Mouse (Mus musculus) thymus, adult 2 months (tissue): ENCODE data around the gene Nus1. TPM values are rescaled to one million over a fixed set of nuclear protein-coding genes. Genes with fewer than 3 reads are reported as not detected.
A peak's percentile ranks its signal among the peaks of the same experiment; 100 is the strongest.

Source experiments
- DNase-seq: peaks from one replicate; pipeline ENCODE4 v3.0.0; 2021
- H3K27ac ChIP-seq: fragments of 200-500 bp; 2 replicates; pipeline ENCODE4 v1.5.1; 2012; ENCODE audit warnings: low read length, control low read depth; ENCODE audit not compliant: control insufficient read depth, insufficient read depth
- H3K27me3 ChIP-seq: fragments of 200-500 bp; 2 replicates; pipeline ENCODE4 v1.6.1; 2012; ENCODE audit warnings: mild to moderate bottlenecking, low read length, moderate library complexity, mixed read lengths; ENCODE audit not compliant: control insufficient read depth, insufficient read depth
- H3K36me3 ChIP-seq: fragments of 200-500 bp; 2 replicates; pipeline ENCODE4 v1.6.1; 2012; ENCODE audit warnings: mild to moderate bottlenecking, low read length, moderate library complexity; ENCODE audit not compliant: control insufficient read depth, insufficient read depth
- H3K4me1 ChIP-seq: fragments of 200-500 bp; replicated peaks from 2 replicates; pipeline ENCODE4 v1.6.1; 2012; ENCODE audit warnings: low read length; ENCODE audit not compliant: control insufficient read depth, insufficient read depth
- H3K4me3 ChIP-seq: fragments of 200-500 bp; 2 replicates; pipeline ENCODE4 v1.5.1; 2012; ENCODE audit warnings: mild to moderate bottlenecking, low read length, control low read depth, moderate library complexity; ENCODE audit not compliant: control insufficient read depth, insufficient read depth
- CTCF ChIP-seq: fragments of 200-500 bp; IDR thresholded peaks from 2 replicates; pipeline ENCODE4 v1.5.1; 2012; ENCODE audit warnings: mild to moderate bottlenecking, control low read depth, low read length, moderate library complexity, borderline replicate concordance; ENCODE audit not compliant: control insufficient read depth, poor library complexity, insufficient read depth; ENCODE audit errors: extremely low read depth
- POLR2A ChIP-seq: fragments of 200-500 bp; IDR thresholded peaks from 2 replicates; pipeline ENCODE4 v1.6.1; 2012; ENCODE audit warnings: mild to moderate bottlenecking, low read length, control low read depth, moderate library complexity; ENCODE audit not compliant: control insufficient read depth, poor library complexity, insufficient read depth; ENCODE audit errors: extremely low read depth
- WGBS: fragments of 180-500 bp; shearing (Covaris S2); methylation state at CpG from one replicate; pipeline ENCODE4 v1.1.7; 2018; 5-methylcytosine and 5-hydroxymethylcytosine counted together
- polyA plus RNA-seq: library from polyadenylated mRNA; depleted of rRNA; stranded (reverse); fragments of >200 nt; gene quantifications from 2 replicates; pipeline ENCODE4 v1.2.3, GENCODE M21; 2012

Gene Nus1
- polyA plus RNA-seq, 1 experiment, result 11.5 TPM

DNA sequence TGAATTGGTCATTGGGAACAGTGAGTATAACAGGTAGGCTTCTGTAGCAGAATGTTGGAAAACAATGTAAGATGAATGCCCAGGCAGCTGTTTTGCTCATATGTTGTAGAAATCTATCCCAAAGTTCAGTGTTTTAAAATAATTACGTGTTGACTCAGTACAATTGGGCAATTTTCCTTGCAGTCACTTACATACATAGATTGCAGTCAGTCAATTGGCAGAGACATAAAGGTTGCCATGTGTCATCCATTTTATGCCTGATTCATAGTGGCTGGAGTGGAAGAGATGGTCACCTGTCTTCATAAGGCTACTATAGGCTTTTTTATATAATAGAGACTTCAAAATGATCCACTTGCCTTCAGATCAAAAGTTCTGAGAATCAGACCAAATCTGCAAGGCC is 3.2 kb downstream of the Nus1 start:
- peaks cover 5% of the 10 kb centered on the region; the same call in 1 of the 2 replicates for H3K4me1 ChIP-seq
- H3K36me3 ChIP-seq, result no peaks in the 10 kb centered on the region
- 95% methylated on average over 1 of the region's 1 CpGs for WGBS
- H3K27ac ChIP-seq, result no peak overlapping the region
- DNase-seq, result no peak
- H3K27me3 ChIP-seq, result no peaks in the 10 kb centered on the region
- H3K4me3 ChIP-seq, result no peak overlapping the region
- TF ChIP-seq POLR2A (no peak), CTCF (no peak)

DNA sequence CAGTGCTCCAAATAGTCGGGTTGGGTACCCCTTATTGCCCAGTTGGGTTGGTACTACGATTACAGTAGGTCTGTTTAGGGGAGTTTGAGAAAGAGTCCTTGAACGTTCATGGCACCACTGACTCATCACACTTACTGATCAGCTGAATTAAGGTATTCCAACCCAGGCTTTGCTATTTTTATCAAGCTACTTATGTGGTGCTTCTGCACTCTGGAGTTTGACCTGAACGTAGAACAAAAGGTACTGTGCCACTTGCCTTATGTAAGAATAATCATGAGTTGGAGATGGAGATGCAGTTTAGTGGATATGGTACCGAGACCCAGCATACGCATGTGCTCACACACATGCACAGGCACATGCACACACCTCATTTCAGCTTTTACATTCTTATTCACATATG is 4.4 kb downstream of the Nus1 start:
- no peaks in the 10 kb centered on the region for H3K27me3 ChIP-seq
- peaks cover 5% of the 10 kb centered on the region; the same call in 1 of the 2 replicates for H3K4me1 ChIP-seq
- no peak overlapping the region for H3K4me3 ChIP-seq
- WGBS, result 91% methylated on average over 6 of the region's 6 CpGs
- H3K36me3 ChIP-seq, result no peaks in the 10 kb centered on the region
- no peak for DNase-seq
- TF ChIP-seq CTCF, result no peak
- TF ChIP-seq POLR2A, result no peak
- H3K27ac ChIP-seq, result no peak overlapping the region

DNA sequence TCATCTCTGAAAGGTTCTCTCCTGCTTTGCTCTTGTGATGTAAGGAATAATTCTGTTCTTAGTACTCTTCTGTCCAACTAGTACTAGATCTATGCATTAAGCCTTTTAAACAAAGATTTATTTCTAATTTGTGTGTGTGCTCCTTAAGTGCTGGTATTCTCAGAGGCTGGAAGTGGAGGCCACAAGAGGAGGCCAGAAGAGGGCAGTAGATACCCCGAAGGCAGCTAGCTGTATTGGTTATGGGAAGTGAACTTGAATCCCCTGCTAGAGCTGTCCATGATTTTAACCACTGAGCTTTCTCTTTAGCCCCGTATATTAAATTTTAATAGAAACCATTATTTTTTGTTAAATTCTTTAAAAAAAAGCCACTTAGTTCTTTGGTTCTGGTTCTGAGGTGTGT is 5.8 kb downstream of the Nus1 start:
- DNase-seq, result peak; percentile 15
- no peaks in the 10 kb centered on the region for H3K27me3 ChIP-seq
- TF ChIP-seq CTCF (no peak), POLR2A (no peak)
- no peaks in the 10 kb centered on the region for H3K36me3 ChIP-seq
- no peak overlapping the region for H3K4me3 ChIP-seq
- 63% methylated on average over 2 of the region's 2 CpGs for WGBS
- peaks cover 5% of the 10 kb centered on the region; the same call in 1 of the 2 replicates for H3K4me1 ChIP-seq
- no peak overlapping the region for H3K27ac ChIP-seq

DNA sequence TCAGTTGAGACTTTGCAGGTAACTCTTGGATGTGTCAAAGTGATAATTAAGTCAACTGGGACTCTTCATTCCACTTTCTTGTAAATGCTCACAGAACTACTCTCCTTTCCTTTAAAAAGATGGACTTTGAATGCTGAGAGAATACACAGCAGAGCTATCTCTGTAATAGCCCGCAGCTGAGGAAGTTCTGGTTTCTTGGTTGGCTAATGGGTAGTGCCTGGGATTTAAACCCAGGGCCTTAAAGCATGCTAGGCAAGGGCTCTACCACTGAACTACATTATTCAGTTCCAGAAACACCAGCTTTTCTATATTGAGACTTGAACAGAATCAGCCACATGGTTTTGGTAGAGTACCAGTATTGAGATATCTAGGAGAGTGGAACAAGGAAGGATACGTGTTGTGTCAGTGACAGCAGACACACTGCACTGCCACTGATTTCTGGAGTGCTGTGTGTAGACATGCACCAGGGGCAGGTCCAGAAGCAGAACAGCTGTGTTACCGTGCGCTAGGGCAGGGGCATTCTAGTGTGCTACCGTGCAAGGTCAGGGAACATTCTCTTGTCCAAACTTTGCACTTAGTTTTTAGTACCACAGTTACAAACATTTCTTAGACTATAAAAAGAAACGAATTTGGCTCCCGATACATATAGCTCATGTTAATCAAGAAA is 9.1 kb downstream of the Nus1 start:
- no peak for DNase-seq
- 96% methylated on average over 7 of the region's 7 CpGs for WGBS
- Histone ChIP-seq H3K4me1 (no peaks in the 10 kb centered on the region), H3K4me3 (no peak overlapping the region), H3K36me3 (peaks cover 20% of the 10 kb centered on the region), H3K27me3 (no peaks in the 10 kb centered on the region), H3K27ac (no peak overlapping the region)
- TF ChIP-seq POLR2A, result no peak
- no peak for TF ChIP-seq CTCF

DNA sequence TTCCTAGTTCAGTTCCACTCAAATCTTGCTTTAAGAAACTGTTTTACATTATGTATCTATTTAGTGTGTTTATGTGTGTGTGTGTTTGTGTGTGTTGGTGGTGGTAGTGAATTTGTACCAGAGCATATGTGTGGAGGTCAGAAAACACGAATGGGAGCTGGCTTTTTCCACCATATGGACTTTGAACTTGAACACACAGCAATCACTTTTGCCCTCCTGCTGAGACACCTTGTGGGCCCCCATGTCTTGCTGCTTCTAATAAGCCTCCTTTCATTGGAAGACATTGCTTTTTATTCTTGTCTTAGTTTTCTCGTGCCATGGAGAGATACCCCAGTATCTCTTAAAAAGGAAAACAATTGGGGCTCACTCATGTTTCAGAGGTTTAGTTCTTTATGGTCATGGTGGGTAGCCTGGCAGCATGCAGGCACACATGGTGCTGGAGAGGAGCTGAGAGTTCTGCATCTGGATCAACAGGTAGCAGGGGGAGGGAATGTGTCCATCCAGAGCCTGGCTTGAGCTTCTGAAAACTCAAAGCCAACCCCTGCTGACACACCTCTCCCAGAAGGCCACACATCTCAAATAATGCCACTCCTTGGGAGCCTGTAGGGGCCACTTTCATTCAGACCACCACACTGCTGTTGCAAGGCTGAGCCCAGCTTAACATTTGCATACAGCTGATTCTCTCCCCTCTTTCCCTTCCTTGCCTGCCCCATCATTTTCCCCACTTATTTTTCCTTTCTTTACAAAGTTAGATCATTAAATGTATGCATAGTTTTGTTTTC is 10.5 kb downstream of the Nus1 start:
- WGBS, result 98% methylated on average over 2 of the region's 2 CpGs
- Histone ChIP-seq H3K4me3 (no peak overlapping the region), H3K4me1 (no peaks in the 10 kb centered on the region), H3K27me3 (no peaks in the 10 kb centered on the region), H3K36me3 (peaks cover 27% of the 10 kb centered on the region), H3K27ac (no peak overlapping the region)
- TF ChIP-seq POLR2A (no peak), CTCF (no peak)
- DNase-seq, result no peak

DNA sequence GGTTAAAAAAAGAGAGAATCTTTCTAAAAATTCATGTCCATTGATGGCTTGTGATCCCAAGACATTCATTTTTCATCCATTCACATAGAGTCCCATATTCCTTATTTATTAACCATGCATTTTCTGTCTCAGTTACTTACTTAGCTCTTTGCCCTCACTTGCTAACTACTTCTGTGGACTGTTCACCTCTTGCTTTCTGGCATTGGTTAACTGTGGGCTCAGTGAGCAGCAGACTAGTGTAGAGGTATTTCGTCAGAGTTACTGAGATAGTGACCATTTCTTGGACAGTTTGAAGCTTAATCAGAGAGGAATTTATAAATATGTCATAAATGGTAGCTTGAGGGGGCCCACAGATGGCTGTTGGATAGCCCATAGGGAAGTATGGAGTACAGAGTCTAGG is 13.6 kb downstream of the Nus1 start:
- Histone ChIP-seq H3K27me3 (no peaks in the 10 kb centered on the region), H3K4me1 (no peaks in the 10 kb centered on the region), H3K36me3 (peaks cover 37% of the 10 kb centered on the region), H3K4me3 (no peak overlapping the region), H3K27ac (no peak overlapping the region)
- TF ChIP-seq POLR2A (no peak), CTCF (no peak)
- 87% methylated on average over 1 of the region's 1 CpGs for WGBS
- no peak for DNase-seq
